Comparison of ENCODE assay signal across 9 mouse cellular contexts in the genomic region with DNA sequence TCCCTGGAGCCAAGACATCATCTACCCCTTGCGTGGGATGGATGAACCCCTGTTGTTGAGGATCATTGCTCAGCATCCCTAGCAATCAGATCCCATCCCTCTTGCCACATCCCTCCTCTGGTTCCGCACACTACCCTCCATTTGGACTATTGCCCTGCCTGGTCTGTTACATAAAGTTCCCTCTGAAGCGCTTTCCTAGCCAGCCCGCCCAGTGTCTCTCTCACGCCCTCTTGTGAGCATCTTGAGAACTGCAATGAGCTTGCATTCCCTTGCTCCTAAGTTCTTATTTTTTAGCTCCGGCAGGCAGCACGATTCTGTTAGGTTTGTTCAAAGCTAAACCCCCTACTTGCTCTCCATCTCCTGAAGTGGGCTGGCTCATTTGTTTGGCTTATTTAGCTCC. TPM values are rescaled to one million over a fixed set of nuclear protein-coding genes. Genes with fewer than 3 reads are reported as not detected.
A peak's percentile ranks its signal among the peaks of the same experiment; 100 is the strongest.
DNase-seq lines count a peak whose midpoint lies in the region; ATAC-seq lines count a peak whose summit lies in the region.
"Had no signal": no experiment of that assay in that cellular context is flagged by ENCODE, and none has a peak within 500 bp of the region (broad histone marks: within the 10 kb centered on the region; RNA-seq: fewer than 3 reads in every experiment).

No protein-coding gene starts in this region.

- H3K4me1 ChIP-seq in midbrain, embryonic 14.5 days (ENCODE audit: control insufficient read depth, insufficient read depth, low read length): no peaks in the 10 kb centered on the region

- peak; percentile 22 for DNase-seq in ovary, postnatal 14 days (ENCODE audit: low spot score)
- no peak for DNase-seq in ovary, postnatal 10 days (ENCODE audit: low spot score)
- peak; percentile 43 for DNase-seq in cerebellum, adult 11 months
- DNase-seq in frontal cortex, postnatal 36 days (ENCODE audit: low spot score in 2 of 2): peak; percentile 60 to 70
- peak; percentile 44 to 54 for DNase-seq in layer of hippocampus, postnatal 36 days
- peak; percentile 77 for DNase-seq in midbrain, embryonic 14.5 days
- no peak for DNase-seq in gastrocnemius, adult 18-20 months (ENCODE audit: low spot score)

- no peak overlapping the region for H3K4me2 ChIP-seq in midbrain, embryonic 14.5 days (ENCODE audit: low read length)

- no peak overlapping the region for H3K9ac ChIP-seq in midbrain, embryonic 14.5 days (replicated peaks; ENCODE audit: low read length)

- no peaks in the 10 kb centered on the region for H3K27me3 ChIP-seq in midbrain, embryonic 14.5 days (ENCODE audit: control insufficient read depth, insufficient read depth, low read length)

- no peaks in the 10 kb centered on the region for H3K36me3 ChIP-seq in midbrain, embryonic 14.5 days (ENCODE audit: control insufficient read depth, insufficient read depth, low read length)

- H3K4me3 ChIP-seq in midbrain, embryonic 14.5 days (replicated peaks; ENCODE audit: low read depth, low read length): no peak overlapping the region

- no peaks in the 10 kb centered on the region for H3K9me3 ChIP-seq in midbrain, embryonic 14.5 days (ENCODE audit: control insufficient read depth, low read length)

- no peak overlapping the region for H3K27ac ChIP-seq in midbrain, embryonic 14.5 days (replicated peaks; ENCODE audit: low read depth, low read length)
- H3K27ac ChIP-seq: macrophage had no signal

- no peak for ATAC-seq in midbrain, embryonic 14.5 days (ENCODE audit: low FRiP score, low TSS enrichment)
- no peak for ATAC-seq in monocyte, adult 5-6 weeks (replicated peaks; ENCODE audit: insufficient number of reproducible peaks, low FRiP score, low TSS enrichment, poor library complexity, severe bottlenecking)

- 25% methylated on average over 7 of the region's 7 CpGs for WGBS in midbrain, embryonic 14.5 days

RNA-seq across cellular contexts. Expression of a gene that starts 6.2 kb away (rescaled TPM):
- under 1 TPM; 0.22 to 0.25 TPM for total RNA-seq in layer of hippocampus, postnatal 36 days (2021)
- not detected in 2 replicates for polyA plus RNA-seq in midbrain, embryonic 14.5 days (2014; fragmentation: Nextera tagmentation; extraction: Ambion mirVana)
- not detected in 3 replicates for total RNA-seq in monocyte, adult 5-6 weeks (2017)
- total RNA-seq in gastrocnemius, adult 18-20 months (2021): 1 to 10 TPM in 1 of 2 experiments, under 1 TPM in 1; 0.50 to 1.2 TPM
- polyA plus RNA-seq: macrophage had no signal

RNA-seq across cellular contexts. Expression of a gene that starts 10.2 kb away (rescaled TPM):
- total RNA-seq in layer of hippocampus, postnatal 36 days (2021): not detected
- polyA plus RNA-seq in midbrain, embryonic 14.5 days (2014; fragmentation: Nextera tagmentation; extraction: Ambion mirVana): 0.13 and 0.16 TPM in 2 replicates
- 0.29 to 0.48 TPM in 2 of 3 replicates, not detected in the other for total RNA-seq in monocyte, adult 5-6 weeks (2017)
- not detected for total RNA-seq in gastrocnemius, adult 18-20 months (2021)
- polyA plus RNA-seq: macrophage had no signal

RNA-seq across cellular contexts. Expression of a gene that starts 34.0 kb away (rescaled TPM):
- total RNA-seq in layer of hippocampus, postnatal 36 days (2021): not detected
- polyA plus RNA-seq in midbrain, embryonic 14.5 days (2014; fragmentation: Nextera tagmentation; extraction: Ambion mirVana): not detected in 2 replicates
- total RNA-seq in monocyte, adult 5-6 weeks (2017): not detected in 3 replicates
- not detected for total RNA-seq in gastrocnemius, adult 18-20 months (2021)
- polyA plus RNA-seq: macrophage had no signal

RNA-seq across cellular contexts. Expression of a gene that starts 41.1 kb away (rescaled TPM):
- total RNA-seq in layer of hippocampus, postnatal 36 days (2021): not detected
- polyA plus RNA-seq in midbrain, embryonic 14.5 days (2014; fragmentation: Nextera tagmentation; extraction: Ambion mirVana): not detected in 2 replicates
- not detected in 3 replicates for total RNA-seq in monocyte, adult 5-6 weeks (2017)
- under 1 TPM in 1 of 2 experiments, not detected in 1; 0.48 TPM for total RNA-seq in gastrocnemius, adult 18-20 months (2021)
- polyA plus RNA-seq: macrophage had no signal

RNA-seq across cellular contexts. Expression of a gene that starts 54.0 kb away (rescaled TPM):
- not detected for total RNA-seq in layer of hippocampus, postnatal 36 days (2021)
- polyA plus RNA-seq in midbrain, embryonic 14.5 days (2014; fragmentation: Nextera tagmentation; extraction: Ambion mirVana): not detected in 2 replicates
- not detected in 3 replicates for total RNA-seq in monocyte, adult 5-6 weeks (2017)
- total RNA-seq in gastrocnemius, adult 18-20 months (2021): not detected
- polyA plus RNA-seq: macrophage had no signal

Comparison
In these comparisons a context has a peak if more than half of its experiments do, and no peak if none do; other contexts are left out.
1. DNase-seq: peak in ovary, postnatal 14 days (single experiment), cerebellum, adult 11 months (single experiment), frontal cortex, postnatal 36 days (2 of 2), layer of hippocampus, postnatal 36 days (2 of 2) and midbrain, embryonic 14.5 days (single experiment); none in ovary, postnatal 10 days (single experiment) and gastrocnemius, adult 18-20 months (single experiment).